Mouse (Mus musculus): ENCODE measurements at regions not wholly inside any gene's neighbourhood (a gene's known extent, or its start where the extent isn't known, plus 50 kb on each side); places are given as distances from the start of the nearest gene placed in this dataset.
A peak's percentile ranks its signal among the peaks of the same experiment; 100 is the strongest.

DNA sequence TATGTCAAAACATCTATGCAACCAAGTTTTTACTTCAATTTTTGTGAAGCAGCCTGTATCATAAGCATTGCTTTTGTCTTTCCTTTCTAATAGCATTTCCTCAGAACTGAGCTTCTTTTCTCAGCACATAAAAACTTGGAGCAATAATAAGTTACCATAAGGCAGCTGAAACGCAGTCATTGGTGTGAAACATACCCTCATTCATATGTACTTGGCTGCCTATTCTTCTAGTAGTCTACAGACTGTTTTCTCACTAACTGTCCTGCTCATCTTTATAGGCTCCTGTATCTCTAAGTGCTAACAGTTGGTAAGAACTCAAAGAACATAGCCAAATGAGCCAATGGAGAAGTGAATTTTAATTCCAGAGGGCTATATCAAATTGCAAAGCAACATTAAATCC is 454.6 kb upstream of the Ptprd start:
- H3K36me3 ChIP-seq (ENCODE audit: control insufficient read depth, insufficient read depth, low read length) = no peaks in the 10 kb centered on the region
- no peaks in the 10 kb centered on the region for H3K4me1 ChIP-seq (replicated peaks; ENCODE audit: control insufficient read depth, insufficient read depth, low read length)
- no peaks in the 10 kb centered on the region for H3K27me3 ChIP-seq (ENCODE audit: control insufficient read depth, insufficient read depth, low read depth, low read length)
- H3K27ac ChIP-seq (ENCODE audit: low read length) = no peak overlapping the region
- WGBS = 59% methylated on average over 1 of the region's 1 CpGs
- H3K9me3 ChIP-seq (ENCODE audit: control insufficient read depth, low read length) = no peaks in the 10 kb centered on the region
- no peak overlapping the region for H3K9ac ChIP-seq (ENCODE audit: low read length)
- H3K4me3 ChIP-seq (ENCODE audit: low read length) = no peak overlapping the region
- H3K4me2 ChIP-seq (ENCODE audit: low read depth, low read length) = no peak overlapping the region
- no peak for ATAC-seq (ENCODE audit: low read depth)

GRCm38 (mm10) chr4:78642773-78643172 is 431.0 kb upstream of the Ptprd start:
- H3K9ac ChIP-seq (ENCODE audit: low read length) = no peak overlapping the region
- H3K27me3 ChIP-seq (ENCODE audit: control insufficient read depth, insufficient read depth, low read depth, low read length) = no peaks in the 10 kb centered on the region
- H3K36me3 ChIP-seq (ENCODE audit: control insufficient read depth, insufficient read depth, low read length) = no peaks in the 10 kb centered on the region
- H3K4me2 ChIP-seq (ENCODE audit: low read depth, low read length) = no peak overlapping the region
- no peaks in the 10 kb centered on the region for H3K4me1 ChIP-seq (replicated peaks; ENCODE audit: control insufficient read depth, insufficient read depth, low read length)
- no peak overlapping the region for H3K27ac ChIP-seq (ENCODE audit: low read length)
- WGBS = 63% methylated on average over 1 of the region's 1 CpGs
- H3K9me3 ChIP-seq (ENCODE audit: control insufficient read depth, low read length) = no peaks in the 10 kb centered on the region
- no peak for ATAC-seq (ENCODE audit: low read depth)
- no peak overlapping the region for H3K4me3 ChIP-seq (ENCODE audit: low read length)

DNA sequence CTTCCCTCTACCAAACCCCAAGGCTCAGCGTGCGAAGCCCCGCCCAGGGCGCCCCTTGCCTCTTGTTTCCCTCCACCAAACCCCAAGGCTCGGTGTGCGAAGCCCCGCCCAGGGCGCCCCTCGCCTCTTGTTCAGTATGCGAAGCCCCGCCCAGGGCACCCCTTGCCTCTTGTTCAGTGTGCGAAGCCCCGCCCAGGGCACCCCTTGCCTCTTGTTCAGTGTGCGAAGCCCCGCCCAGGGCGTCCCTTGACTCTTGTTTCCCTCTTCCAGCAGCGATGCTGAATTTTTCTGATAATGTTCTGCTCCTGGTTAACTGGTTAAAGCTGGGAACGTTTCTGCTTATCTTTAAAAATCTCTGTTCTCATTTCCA is 394.7 kb upstream of the Ptprd start:
- 21% methylated on average over 18 of the region's 18 CpGs for WGBS
- no peak overlapping the region for H3K27ac ChIP-seq (ENCODE audit: low read length)
- no peaks in the 10 kb centered on the region for H3K4me1 ChIP-seq (replicated peaks; ENCODE audit: control insufficient read depth, insufficient read depth, low read length)
- H3K4me3 ChIP-seq (ENCODE audit: low read length) = peak overlapping the region; percentile 21
- no peak for ATAC-seq (ENCODE audit: low read depth)
- H3K9ac ChIP-seq (ENCODE audit: low read length) = no peak overlapping the region
- H3K27me3 ChIP-seq (ENCODE audit: control insufficient read depth, insufficient read depth, low read depth, low read length) = no peaks in the 10 kb centered on the region
- H3K36me3 ChIP-seq (ENCODE audit: control insufficient read depth, insufficient read depth, low read length) = no peaks in the 10 kb centered on the region
- no peaks in the 10 kb centered on the region for H3K9me3 ChIP-seq (ENCODE audit: control insufficient read depth, low read length)
- H3K4me2 ChIP-seq (ENCODE audit: low read depth, low read length) = peak overlapping the region; percentile 48; the same call in 1 of the 2 replicates

GRCm38 (mm10) chr4:78605763-78606460 is 394.2 kb upstream of the Ptprd start:
- H3K36me3 ChIP-seq (ENCODE audit: control insufficient read depth, insufficient read depth, low read length) = no peaks in the 10 kb centered on the region
- no peak overlapping the region for H3K27ac ChIP-seq (ENCODE audit: low read length)
- ATAC-seq (ENCODE audit: low read depth) = no peak
- H3K27me3 ChIP-seq (ENCODE audit: control insufficient read depth, insufficient read depth, low read depth, low read length) = no peaks in the 10 kb centered on the region
- H3K4me2 ChIP-seq (ENCODE audit: low read depth, low read length) = peak overlapping the region; percentile 48; the same call in 1 of the 2 replicates
- H3K4me1 ChIP-seq (replicated peaks; ENCODE audit: control insufficient read depth, insufficient read depth, low read length) = no peaks in the 10 kb centered on the region
- peak overlapping the region; percentile 21 for H3K4me3 ChIP-seq (ENCODE audit: low read length)
- 67% methylated on average over 4 of the region's 4 CpGs for WGBS
- no peak overlapping the region for H3K9ac ChIP-seq (ENCODE audit: low read length)
- no peaks in the 10 kb centered on the region for H3K9me3 ChIP-seq (ENCODE audit: control insufficient read depth, low read length)

- Histone ChIP-seq H3K27me3 (ENCODE audit: control insufficient read depth, insufficient read depth, low read depth, low read length) (no peaks in the 10 kb centered on the region), H3K4me1 (replicated peaks; ENCODE audit: control insufficient read depth, insufficient read depth, low read length) (no peaks in the 10 kb centered on the region), H3K27ac (ENCODE audit: low read length) (no peak overlapping the region), H3K4me2 (ENCODE audit: low read depth, low read length) (no peak overlapping the region), H3K36me3 (ENCODE audit: control insufficient read depth, insufficient read depth, low read length) (no peaks in the 10 kb centered on the region), H3K9ac (ENCODE audit: low read length) (no peak overlapping the region), H3K9me3 (ENCODE audit: control insufficient read depth, low read length) (no peaks in the 10 kb centered on the region), H3K4me3 (ENCODE audit: low read length) (no peak overlapping the region)
- 90% methylated on average over 2 of the region's 2 CpGs for WGBS
- ATAC-seq (ENCODE audit: low read depth) = no peak
These were observed 369.8 kb upstream of the Ptprd start for GRCm38 (mm10) chr4:78581590-78581989.

GRCm38 (mm10) chr4:78565356-78565755 is 353.6 kb upstream of the Ptprd start:
- Histone ChIP-seq H3K4me2 (ENCODE audit: low read depth, low read length) (no peak overlapping the region), H3K9ac (ENCODE audit: low read length) (no peak overlapping the region), H3K27ac (ENCODE audit: low read length) (no peak overlapping the region), H3K4me3 (ENCODE audit: low read length) (no peak overlapping the region), H3K27me3 (ENCODE audit: control insufficient read depth, insufficient read depth, low read depth, low read length) (no peaks in the 10 kb centered on the region), H3K9me3 (ENCODE audit: control insufficient read depth, low read length) (no peaks in the 10 kb centered on the region), H3K4me1 (replicated peaks; ENCODE audit: control insufficient read depth, insufficient read depth, low read length) (no peaks in the 10 kb centered on the region), H3K36me3 (ENCODE audit: control insufficient read depth, insufficient read depth, low read length) (no peaks in the 10 kb centered on the region)
- no peak for ATAC-seq (ENCODE audit: low read depth)
- WGBS = 70% methylated on average over 2 of the region's 2 CpGs

All from lung, embryonic 16.5 days (tissue).